Mouse (Mus musculus): ENCODE data around the gene Spata18. TPM values are rescaled to one million over a fixed set of nuclear protein-coding genes. Genes with fewer than 3 reads are reported as not detected.

The Spata18 gene
- 5.2 TPM for polyA plus RNA-seq (2014; fragmentation: Illumina TruSeq; extraction: RNeasy Lipid Tissue Mini Kit (QIAGEN cat#74804))

DNA sequence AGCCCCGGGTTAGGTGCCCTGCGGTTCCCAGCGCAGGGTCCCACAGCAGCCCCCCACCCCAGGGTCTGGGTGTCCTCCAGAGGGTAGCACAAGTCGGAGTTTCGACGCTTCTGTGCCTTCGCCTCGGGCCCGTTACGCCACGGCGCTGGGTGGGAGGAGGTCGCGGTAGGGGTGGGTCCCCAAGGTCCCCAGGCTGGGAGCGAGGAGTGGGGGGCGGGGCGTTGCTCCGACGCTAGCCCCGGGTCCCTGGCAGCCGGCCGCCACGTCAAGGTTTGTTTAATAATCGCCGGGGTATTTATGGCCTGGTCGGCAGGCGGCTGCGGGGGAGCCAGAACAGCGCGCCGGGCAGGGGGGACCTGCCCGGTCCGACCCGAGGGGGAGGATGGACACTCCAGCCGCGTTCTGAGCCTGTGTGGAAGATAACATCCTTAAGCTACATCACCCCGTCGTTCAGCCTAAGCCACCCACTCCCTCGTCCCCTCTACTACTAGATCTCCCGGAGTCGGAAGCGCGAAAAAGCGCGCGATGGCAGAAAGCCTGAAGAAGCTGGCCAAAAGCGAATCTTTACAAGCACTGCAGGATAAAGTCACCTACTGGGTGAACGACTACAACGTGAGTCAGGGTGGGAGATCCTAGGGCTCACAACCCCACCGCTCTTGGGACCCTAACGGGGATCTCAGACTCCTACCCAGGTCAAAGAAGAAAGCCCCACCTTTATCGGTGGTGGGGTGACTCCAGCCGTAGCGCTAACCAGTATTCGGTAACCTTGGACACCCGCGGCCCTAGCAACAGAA is at the start of gene Spata18:
Gene Spata18, plus strand, starts transcription at position 319 of the 794 bp plus-strand sequence.

DNA sequence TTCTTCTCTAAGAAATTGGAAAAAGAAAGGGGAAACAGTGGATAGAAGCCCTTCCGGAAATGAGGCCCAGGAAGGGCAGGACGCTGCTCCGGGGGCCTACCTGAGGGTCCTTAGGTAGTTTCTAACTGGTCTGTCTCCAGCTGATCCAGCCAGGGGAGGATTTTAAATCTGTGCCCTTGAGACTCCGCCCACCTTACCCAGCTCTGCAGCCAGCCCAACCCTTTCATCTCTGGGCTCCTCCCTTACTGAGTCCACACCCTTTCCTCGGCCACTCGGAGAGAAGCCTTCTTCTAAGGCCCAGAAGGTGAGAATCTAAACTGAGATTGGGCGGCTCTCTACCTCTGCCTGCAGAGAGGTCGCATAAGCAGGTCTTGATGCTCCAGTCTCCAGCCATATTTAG is 18.9 kb upstream of the Spata18 start, which contains the start of gene Lrrc66:
Gene Lrrc66, minus strand, starts transcription at position 236 of the 400 bp plus-strand sequence.

DNA sequence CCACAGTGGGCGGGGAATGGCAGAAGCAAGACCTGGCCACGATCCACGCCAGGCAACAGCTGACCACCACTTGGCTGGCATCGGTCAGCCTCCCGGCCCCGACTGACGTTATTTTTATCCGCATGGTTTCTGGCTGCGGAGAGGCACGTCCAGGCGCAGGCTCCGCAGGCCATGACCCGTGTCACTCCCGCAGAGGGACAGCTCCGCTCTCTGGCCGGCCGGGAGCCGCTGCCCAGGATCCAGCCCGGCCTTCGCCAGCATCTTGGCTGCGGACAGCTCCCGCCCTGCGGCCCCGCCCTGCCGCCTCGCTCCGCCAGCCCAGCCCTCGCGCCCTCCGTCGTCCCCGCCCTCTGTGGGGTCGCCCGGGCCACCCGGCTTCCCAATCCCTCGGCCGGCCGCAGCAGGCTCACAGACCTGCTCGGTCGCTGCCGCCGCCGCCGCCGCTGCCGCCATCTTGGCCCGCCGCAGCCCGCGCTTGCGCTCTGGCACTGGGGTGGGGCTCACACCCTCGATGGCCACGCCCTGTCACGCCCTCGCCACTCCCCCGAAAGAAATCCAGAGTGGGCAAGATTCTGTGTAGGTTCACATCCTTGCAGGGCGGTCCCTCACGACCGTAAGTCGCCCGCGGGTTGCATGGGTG is 3.8 kb upstream of the Spata18 start, which contains the start of gene Sgcb:
Gene Sgcb, minus strand, starts transcription at position 530 of the 640 bp plus-strand sequence.

Other genes with a start within 250 kb of the Spata18 start
- 2.6 TPM for gene Cwh43, start 245.3 kb upstream of the Spata18 start, polyA plus RNA-seq (2014; fragmentation: Illumina TruSeq; extraction: RNeasy Lipid Tissue Mini Kit (QIAGEN cat#74804))
- gene Dcun1d4, start 170.4 kb upstream of the Spata18 start, polyA plus RNA-seq (2014; fragmentation: Illumina TruSeq; extraction: RNeasy Lipid Tissue Mini Kit (QIAGEN cat#74804)) = 65.1 TPM
- 1.5 TPM for gene Lrrc66, start 18.9 kb upstream of the Spata18 start, polyA plus RNA-seq (2014; fragmentation: Illumina TruSeq; extraction: RNeasy Lipid Tissue Mini Kit (QIAGEN cat#74804))
- 52.1 TPM for gene Sgcb, start 3.6 kb upstream of the Spata18 start, polyA plus RNA-seq (2014; fragmentation: Illumina TruSeq; extraction: RNeasy Lipid Tissue Mini Kit (QIAGEN cat#74804))

All from ovary, adult 10 weeks (tissue).